ENCODE assay signal across 8 mouse cellular contexts in genomic region chr10:64087936-64088773, GRCm38 (mm10). TPM values are rescaled to one million over a fixed set of nuclear protein-coding genes. Genes with fewer than 3 reads are reported as not detected.
DNase-seq lines count a peak whose midpoint lies in the region; ATAC-seq and TF ChIP-seq lines count a peak whose summit lies in the region.

No protein-coding gene starts in this region.

- H3K4me1 ChIP-seq in liver, adult 2 months (ENCODE audit: control insufficient read depth, insufficient read depth, low read length) = 0 out of 2 replicates have a peak, but pooled peaks cover 2% of the 10 kb centered on the region
- peaks cover 2% of the 10 kb centered on the region; the same call in 1 of the 2 replicates for H3K4me1 ChIP-seq in embryonic facial prominence, embryonic 11.5 days (ENCODE audit: control insufficient read depth, insufficient read depth, low read length)
- H3K4me1 ChIP-seq in hindbrain, postnatal 0 days (ENCODE audit: insufficient read depth, low read length) = no peaks in the 10 kb centered on the region
- H3K4me1 ChIP-seq in midbrain, embryonic 13.5 days (replicated peaks) = peaks cover 41% of the 10 kb centered on the region

- peak; percentile 75 for DNase-seq in liver, adult 2 months (ENCODE audit: extremely low read depth, low read depth, low spot score)
- no peak for DNase-seq in liver
- peak; percentile 24 for DNase-seq in embryonic facial prominence, embryonic 11.5 days (ENCODE audit: low spot score)
- peak; percentile 53 for DNase-seq in hindbrain, postnatal 0 days (ENCODE audit: low spot score)
- no peak for DNase-seq in spleen, postnatal 36 days (ENCODE audit: low spot score in 2 of 2)
- no peak for DNase-seq in adrenal gland, postnatal 25 days

- H3K27ac ChIP-seq in liver, adult 2 months (replicated peaks; ENCODE audit: insufficient read depth, low read depth, low read length) = no peak overlapping the region
- H3K27ac ChIP-seq in embryonic facial prominence, embryonic 11.5 days (replicated peaks; ENCODE audit: low read depth, low read length) = no peak overlapping the region
- peak overlapping the region; percentile 73 for H3K27ac ChIP-seq in hindbrain, postnatal 0 days
- peak overlapping the region; percentile 53; the same call in 1 of the 2 replicates for H3K27ac ChIP-seq in midbrain, embryonic 13.5 days

- no peaks in the 10 kb centered on the region for H3K79me2 ChIP-seq in liver, adult 2 months (ENCODE audit: control insufficient read depth, insufficient read depth, low read length)

- TF ChIP-seq CTCF in liver, adult 2 months (IDR thresholded peaks at IDR 0.05; ENCODE audit: low read depth, low read length) = no peak
- TF ChIP-seq CTCF in hindbrain, postnatal 0 days (IDR thresholded peaks at IDR 0.05; ENCODE audit: low read depth) = no peak

- H3K9ac ChIP-seq in liver, adult 2 months (ENCODE audit: low read depth, low read length) = no peak overlapping the region
- H3K9ac ChIP-seq in embryonic facial prominence, embryonic 11.5 days (replicated peaks; ENCODE audit: low read length) = no peak overlapping the region
- H3K9ac ChIP-seq in hindbrain, postnatal 0 days (replicated peaks; ENCODE audit: low read length) = peak overlapping the region; percentile 62
- peak overlapping the region; percentile 74 for H3K9ac ChIP-seq in midbrain, embryonic 13.5 days (replicated peaks)

- TF ChIP-seq POLR2A in liver, adult 2 months (IDR thresholded peaks at IDR 0.05; ENCODE audit: extremely low read depth, insufficient read depth, low read length) = no peak

- no peaks in the 10 kb centered on the region for H3K36me3 ChIP-seq in liver, adult 2 months (ENCODE audit: control insufficient read depth, insufficient read depth, low read length)
- H3K36me3 ChIP-seq in embryonic facial prominence, embryonic 11.5 days (replicated peaks; ENCODE audit: control insufficient read depth, insufficient read depth, low read depth, low read length) = no peaks in the 10 kb centered on the region
- H3K36me3 ChIP-seq in hindbrain, postnatal 0 days (ENCODE audit: insufficient read depth, low read length) = no peaks in the 10 kb centered on the region
- no peaks in the 10 kb centered on the region for H3K36me3 ChIP-seq in midbrain, embryonic 13.5 days

- no peak overlapping the region for H3K4me3 ChIP-seq in liver, adult 2 months (ENCODE audit: insufficient read depth, low read depth, low read length)
- peak overlapping the region; percentile 26 for H3K4me3 ChIP-seq in embryonic facial prominence, embryonic 11.5 days (ENCODE audit: low read depth, low read length)
- H3K4me3 ChIP-seq in hindbrain, postnatal 0 days (ENCODE audit: low read length) = peak overlapping the region; percentile 52
- H3K4me3 ChIP-seq in midbrain, embryonic 13.5 days (replicated peaks) = peak overlapping the region; percentile 58

- no peaks in the 10 kb centered on the region for H3K9me3 ChIP-seq in embryonic facial prominence, embryonic 11.5 days (replicated peaks; ENCODE audit: control insufficient read depth, low read length)
- H3K9me3 ChIP-seq in hindbrain, postnatal 0 days (ENCODE audit: low read length) = no peaks in the 10 kb centered on the region
- no peaks in the 10 kb centered on the region for H3K9me3 ChIP-seq in midbrain, embryonic 13.5 days

- WGBS in liver, adult 2 months = 7% methylated on average over 26 of the region's 26 CpGs
- whole genome bisulfite sequencing in embryonic facial prominence, embryonic 11.5 days = 3% methylated on average over 26 of the region's 26 CpGs
- WGBS in hindbrain, postnatal 0 days = 2% methylated on average over 26 of the region's 26 CpGs
- whole genome bisulfite sequencing in midbrain, embryonic 13.5 days = 3% methylated on average over 26 of the region's 26 CpGs

- ATAC-seq in embryonic facial prominence, embryonic 11.5 days (replicated peaks; ENCODE audit: insufficient number of reproducible peaks, low FRiP score, low TSS enrichment, low read depth) = no peak
- peak; percentile 11; the same call in 1 of the 2 replicates for ATAC-seq in hindbrain, postnatal 0 days
- peak; percentile 13 for ATAC-seq in midbrain, embryonic 13.5 days
- ATAC-seq in megakaryocyte-erythroid progenitor cell, adult 5-6 weeks (replicated peaks; ENCODE audit: low FRiP score, low TSS enrichment, poor library complexity, severe bottlenecking) = no peak

- peak overlapping the region; percentile 58 for H3K4me2 ChIP-seq in embryonic facial prominence, embryonic 11.5 days (ENCODE audit: low read depth, low read length)
- H3K4me2 ChIP-seq in hindbrain, postnatal 0 days (ENCODE audit: low read depth, low read length) = peak overlapping the region; percentile 80
- H3K4me2 ChIP-seq in midbrain, embryonic 13.5 days (replicated peaks) = peak overlapping the region; percentile 83

- H3K27me3 ChIP-seq in liver, adult 2 months (ENCODE audit: control insufficient read depth, insufficient read depth, low read length) = peaks cover 4% of the 10 kb centered on the region; the same call in 1 of the 2 replicates
- H3K27me3 ChIP-seq in embryonic facial prominence, embryonic 11.5 days (ENCODE audit: control insufficient read depth, insufficient read depth, low read length) = peaks cover 10% of the 10 kb centered on the region; the same call in 1 of the 2 replicates
- H3K27me3 ChIP-seq in hindbrain, postnatal 0 days (ENCODE audit: insufficient read depth, low read length) = no peaks in the 10 kb centered on the region
- peaks cover 15% of the 10 kb centered on the region for H3K27me3 ChIP-seq in midbrain, embryonic 13.5 days

RNA-seq across cellular contexts. Expression of gene Lrrtm3, which starts 1.9 kb away (rescaled TPM):
- 0.20 TPM in 1 of 2 replicates, not detected in the other for total RNA-seq in liver, adult 2 months (2014; rRNA removed)
- polyA plus RNA-seq in liver, adult 2 months (2012; rRNA removed) = 0.04 TPM in 1 of 2 replicates, not detected in the other
- polyA plus RNA-seq in embryonic facial prominence, embryonic 11.5 days (2014; fragmentation: Nextera tagmentation; extraction: Ambion mirVana) = 0.36 and 1.3 TPM in 2 replicates
- total RNA-seq in hindbrain, postnatal 0 days (2014; rRNA removed) = 28.0 and 36.9 TPM in 2 replicates
- 29.0 and 33.0 TPM in 2 replicates for polyA plus RNA-seq in hindbrain, postnatal 0 days (2015; fragmentation: Nextera tagmentation; extraction: Ambion mirVana)
- polyA plus RNA-seq in midbrain, embryonic 13.5 days (2015; fragmentation: Nextera tagmentation; extraction: Ambion mirVana) = 16.9 and 17.3 TPM in 2 replicates
- 0.33 and 1.2 TPM in 2 replicates for total RNA-seq in adrenal gland, postnatal 25 days (2021)
- not detected in 2 replicates for total RNA-seq in megakaryocyte-erythroid progenitor cell, adult 5-6 weeks (2014; fragmentation: Nextera tagmentation)
- not detected in 2 replicates for total RNA-seq in megakaryocyte-erythroid progenitor cell, adult 5-6 weeks (2017)

Comparison
In these comparisons a context has a peak if more than half of its experiments do, and no peak if none do; other contexts are left out.
1. DNase-seq: peak in liver, adult 2 months (single experiment), embryonic facial prominence, embryonic 11.5 days (single experiment) and hindbrain, postnatal 0 days (single experiment); none in liver (single experiment), spleen, postnatal 36 days (0 of 2) and adrenal gland, postnatal 25 days (single experiment).
2. H3K27ac ChIP-seq: peak in hindbrain, postnatal 0 days (single experiment) and midbrain, embryonic 13.5 days (single experiment); none in liver, adult 2 months (single experiment) and embryonic facial prominence, embryonic 11.5 days (single experiment).
3. H3K9ac ChIP-seq: peak in hindbrain, postnatal 0 days (single experiment) and midbrain, embryonic 13.5 days (single experiment); none in liver, adult 2 months (single experiment) and embryonic facial prominence, embryonic 11.5 days (single experiment).
4. ATAC-seq: peak in hindbrain, postnatal 0 days (single experiment) and midbrain, embryonic 13.5 days (single experiment); none in embryonic facial prominence, embryonic 11.5 days (single experiment) and megakaryocyte-erythroid progenitor cell, adult 5-6 weeks (single experiment).
5. RNA of gene Lrrtm3, which starts 1.9 kb away (total RNA-seq): 28.0 to 36.9 TPM in hindbrain, postnatal 0 days; 0.33 to 1.2 TPM in adrenal gland, postnatal 25 days, 0.20 TPM in liver, adult 2 months and not detected in megakaryocyte-erythroid progenitor cell, adult 5-6 weeks; every median in the first group is over 10 times any median in the second.
6. Peak in every context shown above with its lines, with median percentiles within 50 percentile points of each other: H3K4me2 ChIP-seq.